Mouse (Mus musculus): ENCODE measurements around the gene Gm9887.

GRCm38 (mm10) chr12:69362388-69362787 lies 9.9 kb downstream of the Gm9887 start:
- no peak for TF ChIP-seq EP300 (IDR thresholded peaks at IDR 0.05; ENCODE audit: low read depth)
- no peak for TF ChIP-seq CTCF (IDR thresholded peaks at IDR 0.05; ENCODE audit: low read depth)
